Mouse (Mus musculus) bone marrow macrophage, adult 2 months (primary cell): ENCODE measurements at regions not wholly inside any gene's neighbourhood (a gene's known extent, or its start where the extent isn't known, plus 50 kb on each side); places are given as distances from the start of the nearest gene placed in this dataset.

Experiments
- H3K27ac ChIP-seq: 2 replicates; pipeline ENCODE4 v1.5.1; 2012; ENCODE audit warnings: low read depth, low read length; ENCODE audit not compliant: insufficient read depth
- H3K4me1 ChIP-seq: 2 replicates; pipeline ENCODE4 v1.6.1; 2012; ENCODE audit warnings: low read length; ENCODE audit not compliant: control insufficient read depth, insufficient read depth
- H3K4me3 ChIP-seq: 2 replicates; pipeline ENCODE4 v1.5.1; 2012; ENCODE audit warnings: mild to moderate bottlenecking, low read length, moderate library complexity; ENCODE audit not compliant: insufficient read depth
- CTCF ChIP-seq: IDR thresholded peaks from 2 replicates; pipeline ENCODE4 v1.5.1; 2012; ENCODE audit warnings: low read depth, mild to moderate bottlenecking, low read length, moderate library complexity
- POLR2A ChIP-seq: IDR thresholded peaks from 2 replicates; pipeline ENCODE4 v1.6.1; 2012; ENCODE audit warnings: mild to moderate bottlenecking, low read depth, low read length, borderline replicate concordance

DNA sequence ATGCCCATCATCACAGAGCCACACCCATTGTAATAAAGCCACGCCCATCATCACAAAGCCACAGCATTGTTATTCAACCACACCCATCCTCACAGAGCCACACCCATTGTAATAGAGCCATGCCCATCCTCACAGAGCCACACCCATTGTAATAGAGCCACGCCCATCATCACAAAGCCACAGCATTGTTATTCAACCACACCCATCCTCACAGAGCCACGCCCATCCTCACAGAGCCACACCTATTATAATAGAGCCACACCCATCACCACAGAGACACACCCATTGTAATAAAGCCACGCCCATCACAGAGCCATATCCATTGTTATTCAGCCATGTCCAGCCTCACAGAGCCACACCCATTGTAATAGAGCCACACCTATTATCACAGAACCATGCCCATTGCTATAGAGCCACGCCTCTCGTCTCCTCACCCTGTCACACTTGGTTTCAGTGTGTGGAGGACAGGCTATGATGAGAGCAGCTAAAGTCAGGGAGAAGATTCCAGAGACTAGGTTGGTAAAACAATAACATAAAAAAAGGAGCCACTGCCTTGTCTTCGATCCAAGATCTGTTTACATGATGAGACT, 85.6 kb downstream of the Gxylt1 start:
- TF ChIP-seq CTCF, result no peak
- TF ChIP-seq POLR2A, result no peak
- Histone ChIP-seq H3K4me3 (no peak overlapping the region), H3K27ac (no peak overlapping the region), H3K4me1 (no peaks in the 10 kb centered on the region)

DNA sequence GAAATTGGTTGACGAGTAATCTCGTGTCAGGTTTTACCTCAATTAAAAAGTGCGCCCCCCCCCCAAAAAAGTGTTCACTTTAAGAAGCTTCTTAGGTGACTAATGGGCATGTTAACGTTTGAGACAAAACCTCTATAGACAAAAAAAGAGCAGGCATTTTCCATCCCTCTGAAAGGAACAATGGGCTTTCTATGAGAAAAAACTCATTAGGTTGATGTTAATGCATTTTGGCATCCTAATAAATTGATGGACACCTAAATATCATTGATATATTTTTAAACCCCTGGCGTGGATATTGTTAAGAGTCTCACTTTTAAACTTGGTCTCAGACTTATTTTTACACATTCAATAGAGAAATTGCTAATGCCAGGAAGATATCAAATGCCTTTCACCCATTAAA, 98.8 kb downstream of the Gxylt1 start:
- TF ChIP-seq POLR2A, result no peak
- TF ChIP-seq CTCF, result no peak
- Histone ChIP-seq H3K27ac (no peak overlapping the region), H3K4me3 (no peak overlapping the region), H3K4me1 (no peaks in the 10 kb centered on the region)

DNA sequence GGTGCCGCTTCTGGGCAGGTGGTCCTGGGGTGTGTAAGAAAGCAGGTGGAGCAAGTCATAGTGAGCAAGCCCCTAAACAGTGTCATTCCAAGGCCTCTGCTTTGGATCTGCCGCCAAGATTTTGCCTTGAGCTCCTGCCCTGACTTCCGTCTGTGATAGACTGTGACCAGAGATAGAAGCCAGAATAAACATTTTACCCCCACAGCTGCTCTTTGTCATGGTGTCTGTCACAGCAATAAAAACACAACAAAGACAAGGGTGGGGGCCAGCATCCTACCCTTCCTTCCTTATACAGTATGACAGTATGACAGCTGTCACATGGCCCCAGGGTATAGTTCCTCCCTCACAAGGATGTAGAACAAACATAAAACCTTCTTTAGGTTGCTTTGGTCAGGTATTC, 106.2 kb downstream of the Gxylt1 start:
- no peak for TF ChIP-seq POLR2A
- TF ChIP-seq CTCF, result no peak
- H3K27ac ChIP-seq, result no peak overlapping the region
- no peaks in the 10 kb centered on the region for H3K4me1 ChIP-seq
- no peak overlapping the region for H3K4me3 ChIP-seq

DNA sequence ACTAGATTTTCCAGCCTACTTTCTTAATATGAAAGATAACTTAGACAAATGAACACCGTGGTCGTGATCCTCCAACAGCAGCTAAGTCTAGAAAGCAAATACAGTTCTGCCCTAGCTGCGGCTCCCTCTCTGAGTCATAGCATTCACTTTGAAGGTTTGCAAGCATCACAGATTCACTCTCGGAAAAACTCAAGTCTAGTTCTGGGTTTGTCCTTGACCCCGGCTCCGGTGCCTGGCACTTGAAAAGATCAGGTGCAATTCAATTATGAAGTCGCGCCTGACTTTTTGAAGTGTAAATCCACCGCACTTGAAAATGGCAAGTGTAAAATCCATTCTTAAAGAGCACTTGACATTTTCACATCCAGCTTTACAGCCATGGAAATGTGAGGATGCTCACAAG, 107.5 kb downstream of the Gxylt1 start:
- Histone ChIP-seq H3K4me1 (no peaks in the 10 kb centered on the region), H3K4me3 (no peak overlapping the region), H3K27ac (no peak overlapping the region)
- TF ChIP-seq POLR2A (no peak), CTCF (no peak)

DNA sequence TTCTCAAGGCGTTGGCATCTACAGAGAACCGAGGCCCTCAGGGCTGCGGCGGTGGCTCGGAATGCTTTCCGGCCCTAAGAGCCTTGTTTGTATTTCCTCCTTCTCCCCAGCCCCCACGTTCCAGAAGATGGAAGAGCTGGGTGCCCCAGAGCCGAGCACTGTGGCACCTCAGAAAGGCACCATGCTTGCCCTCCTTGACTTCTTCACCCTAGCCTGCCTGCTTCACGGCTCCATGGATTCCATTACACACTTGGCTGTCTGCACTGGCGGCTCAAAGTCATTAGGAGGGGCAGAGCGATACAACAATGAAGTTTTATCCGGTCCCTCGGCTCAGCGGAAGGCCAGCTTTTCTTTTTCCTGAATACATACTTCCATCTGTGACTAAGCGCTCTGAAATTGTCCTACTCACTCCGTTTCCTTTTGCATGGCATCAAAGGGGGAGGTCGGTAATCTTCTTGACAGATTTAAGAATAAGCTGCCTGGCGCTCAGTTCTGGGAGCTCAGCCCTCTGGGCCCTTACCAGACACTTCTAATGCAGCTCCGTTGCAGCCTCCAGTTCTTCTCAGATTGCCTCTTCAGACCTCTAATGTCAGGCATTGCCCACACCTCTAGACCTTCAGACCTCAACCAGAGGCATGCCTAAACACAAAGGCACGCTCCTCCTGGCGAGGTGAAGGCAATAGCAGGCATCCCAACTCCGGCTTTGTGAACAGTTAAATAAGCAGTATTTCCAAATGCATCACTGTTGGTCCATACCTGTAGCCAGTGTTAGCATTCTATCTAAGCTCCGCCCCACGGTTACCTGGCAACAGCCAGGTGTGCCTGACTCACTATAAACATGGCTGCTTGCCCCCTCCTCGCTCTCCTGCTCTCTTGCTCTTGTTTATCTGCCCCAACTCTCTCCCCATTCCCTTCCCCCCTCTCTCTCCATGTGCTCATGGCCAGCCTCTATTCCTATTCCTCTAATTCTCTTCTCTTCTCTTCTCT, 112.8 kb downstream of the Gxylt1 start:
- Histone ChIP-seq H3K27ac (no peak overlapping the region), H3K4me3 (no peak overlapping the region), H3K4me1 (no peaks in the 10 kb centered on the region)
- TF ChIP-seq CTCF, result no peak
- TF ChIP-seq POLR2A, result no peak

DNA sequence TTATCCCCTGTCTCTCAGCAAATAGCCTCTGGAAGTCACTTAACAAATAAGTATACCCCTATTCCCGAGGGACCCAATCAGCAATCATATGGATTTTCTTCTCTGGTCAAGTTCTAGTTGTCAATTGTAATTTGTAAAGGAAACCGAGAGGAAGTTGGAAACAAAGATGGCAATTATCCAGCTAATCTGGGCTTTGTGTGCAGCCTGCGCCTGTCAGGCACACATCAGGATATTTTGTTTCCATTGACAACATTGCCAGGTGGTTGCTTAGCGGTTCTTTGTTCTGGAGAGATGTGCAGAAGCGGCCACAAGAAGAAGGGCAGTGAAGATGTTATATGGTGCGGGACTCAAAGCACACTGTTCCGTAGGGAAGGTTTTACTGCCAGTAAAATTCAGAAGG, 113.7 kb downstream of the Gxylt1 start:
- Histone ChIP-seq H3K4me1 (no peaks in the 10 kb centered on the region), H3K27ac (no peak overlapping the region), H3K4me3 (no peak overlapping the region)
- no peak for TF ChIP-seq CTCF
- no peak for TF ChIP-seq POLR2A

DNA sequence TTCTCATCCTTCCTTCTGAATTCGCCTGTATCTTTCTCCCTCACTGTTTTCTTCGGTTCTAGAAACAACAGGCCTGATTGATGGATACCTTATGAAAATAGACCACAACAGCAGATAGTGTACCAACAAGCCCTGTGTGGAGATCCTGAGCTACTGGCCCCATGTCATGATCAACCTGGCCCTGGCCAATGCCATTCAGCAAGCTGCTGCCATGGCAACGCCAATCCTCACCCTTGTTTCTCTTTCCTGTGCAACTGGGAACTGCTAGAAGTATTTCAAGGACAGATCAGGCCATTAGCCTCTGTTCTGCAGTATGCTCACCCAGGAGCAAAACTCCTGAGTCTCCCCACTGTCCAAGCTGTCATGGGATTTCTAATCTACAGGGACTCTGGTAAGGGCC, 119.2 kb downstream of the Gxylt1 start:
- H3K4me3 ChIP-seq, result no peak overlapping the region
- TF ChIP-seq POLR2A (no peak), CTCF (no peak)
- no peaks in the 10 kb centered on the region for H3K4me1 ChIP-seq
- H3K27ac ChIP-seq, result no peak overlapping the region

DNA sequence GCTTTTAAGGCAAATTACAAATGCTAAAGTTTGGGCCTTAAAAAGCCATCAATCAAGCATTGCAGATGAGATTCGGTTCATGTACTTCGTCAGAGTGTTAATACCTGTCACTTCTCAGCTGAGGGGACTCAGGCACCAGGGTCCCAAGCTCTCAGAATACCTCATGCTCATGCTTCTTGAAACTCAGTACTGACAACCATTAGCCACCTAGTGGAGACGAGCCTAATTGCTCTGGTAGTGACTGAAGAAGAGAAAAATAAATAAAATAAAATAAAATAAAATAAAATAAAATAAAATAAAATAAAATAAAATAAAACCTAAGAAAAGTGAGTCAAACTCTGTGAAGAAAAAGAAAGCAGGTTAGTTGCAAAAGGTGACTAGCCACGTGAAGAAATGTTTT, 121.0 kb downstream of the Gxylt1 start:
- H3K27ac ChIP-seq, result no peak overlapping the region
- TF ChIP-seq CTCF (no peak), POLR2A (no peak)
- H3K4me3 ChIP-seq, result no peak overlapping the region
- H3K4me1 ChIP-seq, result no peaks in the 10 kb centered on the region

DNA sequence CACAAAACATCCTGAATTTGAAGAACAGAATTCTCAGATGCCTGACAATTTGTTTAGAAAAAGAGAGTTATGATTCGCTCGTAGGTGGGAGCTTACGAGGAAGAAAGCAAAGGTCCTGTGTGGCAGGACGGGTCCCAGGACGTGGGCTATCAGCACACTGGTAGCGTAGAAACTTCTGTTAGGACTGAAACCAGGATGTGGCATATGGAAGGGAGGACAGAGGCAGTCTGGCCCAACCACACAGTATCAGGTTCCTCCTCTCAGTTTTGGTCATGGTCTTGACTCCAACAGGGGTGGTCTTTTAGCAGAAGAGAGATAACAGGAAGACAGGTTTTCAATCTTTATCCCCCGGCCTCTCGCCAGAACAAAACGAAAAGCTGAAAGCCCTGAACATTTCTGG, 130.1 kb downstream of the Gxylt1 start:
- Histone ChIP-seq H3K27ac (no peak overlapping the region), H3K4me3 (no peak overlapping the region), H3K4me1 (no peaks in the 10 kb centered on the region)
- no peak for TF ChIP-seq CTCF
- no peak for TF ChIP-seq POLR2A

DNA sequence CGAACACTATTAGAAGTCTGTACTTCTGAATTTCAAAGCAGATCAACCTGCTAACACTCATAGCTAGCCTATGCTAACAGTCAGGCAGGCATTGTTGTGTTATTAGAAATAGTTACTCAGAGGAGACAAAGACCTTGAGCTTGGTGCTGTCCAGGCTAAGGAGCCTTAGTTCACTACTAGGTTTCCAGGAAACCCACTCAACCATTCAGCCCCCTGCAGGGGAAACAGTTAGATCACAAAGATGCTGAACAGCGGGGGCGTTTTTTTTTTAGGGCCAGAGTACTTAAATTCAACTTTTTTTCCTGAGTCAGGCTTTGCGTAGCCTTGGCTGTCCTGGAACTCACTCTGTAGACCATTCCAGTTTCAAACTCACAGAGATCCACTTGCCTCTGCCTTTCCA, 130.7 kb downstream of the Gxylt1 start:
- Histone ChIP-seq H3K27ac (no peak overlapping the region), H3K4me3 (no peak overlapping the region), H3K4me1 (no peaks in the 10 kb centered on the region)
- no peak for TF ChIP-seq CTCF
- no peak for TF ChIP-seq POLR2A

DNA sequence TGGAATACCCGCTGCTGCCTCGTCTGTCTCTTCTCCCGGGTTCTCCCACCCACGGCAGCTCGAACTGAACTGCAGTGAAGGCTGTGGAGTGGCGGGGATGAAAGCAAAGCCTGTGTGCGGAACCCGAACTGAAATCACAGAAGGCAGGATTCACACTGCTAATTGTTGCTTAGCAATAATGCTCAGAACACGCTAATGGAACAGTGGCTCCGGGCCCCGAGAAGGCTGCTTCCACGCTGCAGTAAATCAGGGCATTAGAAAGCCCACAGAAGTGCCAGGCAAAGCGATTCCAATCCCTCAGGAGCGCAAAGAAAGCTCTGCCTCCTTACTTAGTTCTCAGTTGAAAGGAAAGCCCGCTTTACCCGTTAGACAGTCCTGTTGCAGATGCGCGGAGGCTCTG, 141.6 kb downstream of the Gxylt1 start:
- Histone ChIP-seq H3K27ac (no peak overlapping the region), H3K4me3 (no peak overlapping the region), H3K4me1 (no peaks in the 10 kb centered on the region)
- no peak for TF ChIP-seq POLR2A
- no peak for TF ChIP-seq CTCF
